Mouse (Mus musculus) thymus, postnatal 36 days (tissue): ENCODE results near the gene Nbl1.

ENCODE experiments used
- DNase-seq, 2 experiments: peaks; one replicate each; pipeline ENCODE4 v3.0.0; 2022; ENCODE audit warnings: mixed read lengths in 2 of 2

The Nbl1 gene

DNA sequence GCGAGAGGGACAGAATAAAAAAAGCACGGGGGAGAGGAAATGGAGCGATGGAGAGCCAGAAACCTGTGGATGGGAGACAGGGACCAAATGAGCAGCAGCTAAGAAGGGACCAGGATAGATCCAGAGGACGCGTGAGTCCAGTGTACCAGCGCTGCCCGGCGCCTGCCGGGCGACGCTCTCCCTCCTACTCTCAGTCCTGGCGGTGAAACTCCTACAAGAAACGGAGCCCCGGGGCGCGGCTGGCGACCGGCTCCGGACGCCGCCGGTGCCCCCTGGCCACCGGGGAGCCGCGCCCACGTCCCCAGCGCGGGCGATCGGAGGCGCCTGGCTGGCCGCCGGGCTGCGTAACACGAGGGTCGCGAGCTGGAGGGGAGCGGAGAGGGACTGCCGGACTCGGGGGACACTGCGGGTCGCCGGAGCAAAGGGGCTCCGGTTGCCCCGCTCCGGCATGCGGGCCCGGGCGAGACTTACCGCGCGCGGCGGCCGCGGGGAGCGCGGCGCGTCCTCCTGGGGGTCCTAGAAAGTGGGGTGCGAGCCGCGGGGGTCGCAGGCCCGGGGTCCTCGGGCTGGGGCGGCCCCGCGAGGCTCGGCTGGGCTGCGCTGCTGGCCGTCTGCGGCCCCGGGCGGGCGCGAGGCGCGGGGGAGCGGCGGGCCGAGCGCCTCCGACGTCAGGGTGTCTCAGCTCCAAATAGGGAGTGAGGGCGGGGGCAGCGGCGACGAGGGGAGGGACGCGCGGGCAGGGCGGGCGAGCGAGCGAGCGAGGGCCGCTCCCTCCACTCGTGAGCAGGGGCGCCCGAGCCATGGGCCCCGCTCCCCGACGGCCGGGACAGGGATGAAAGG, at the start of gene Nbl1:
Nbl1 (minus strand) TSS at position 638 of the 840 bp plus-strand sequence.
- DNase-seq, result no peak

DNA sequence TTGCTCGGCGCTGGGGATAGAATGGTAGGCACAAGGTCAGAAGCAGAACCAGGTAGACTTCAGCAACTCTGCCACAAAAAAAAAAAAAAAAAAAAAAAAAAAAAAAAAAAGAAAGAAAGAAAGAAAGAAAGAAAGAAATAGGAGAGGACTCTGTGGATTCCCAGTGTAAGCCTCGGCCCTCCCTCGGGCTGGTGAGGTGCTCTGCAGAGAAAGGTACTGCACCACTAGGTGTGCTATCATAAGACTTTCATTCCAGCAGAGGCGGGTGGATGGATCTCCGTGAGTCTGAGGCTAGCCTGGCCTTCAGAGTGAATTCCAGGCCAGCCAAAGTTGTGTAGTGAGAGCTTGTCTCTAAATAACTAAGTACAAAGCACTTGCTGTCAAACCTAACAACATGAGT, 49.0 kb upstream of the Nbl1 start:
- DNase-seq, result no peak

DNA sequence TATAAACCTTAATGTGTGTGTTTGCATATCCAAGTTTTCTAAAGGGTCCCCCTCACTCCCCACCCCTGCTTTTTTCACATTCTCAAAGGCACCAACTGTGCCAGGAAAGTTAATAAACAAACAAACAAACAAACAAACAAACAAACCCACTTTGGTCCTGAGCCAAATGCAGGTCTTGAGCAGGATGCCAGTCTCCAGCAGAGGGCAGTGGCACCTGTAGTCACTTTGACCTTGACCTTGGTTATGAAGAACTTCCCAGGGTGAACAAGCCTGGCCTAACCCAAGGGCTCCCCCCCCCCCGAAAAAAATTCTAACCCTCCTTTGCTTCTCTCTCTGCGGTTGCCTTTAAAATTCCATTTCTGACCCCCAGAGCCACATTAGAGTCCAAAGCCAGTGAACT, 47.5 kb upstream of the Nbl1 start:
- no peak for DNase-seq

DNA sequence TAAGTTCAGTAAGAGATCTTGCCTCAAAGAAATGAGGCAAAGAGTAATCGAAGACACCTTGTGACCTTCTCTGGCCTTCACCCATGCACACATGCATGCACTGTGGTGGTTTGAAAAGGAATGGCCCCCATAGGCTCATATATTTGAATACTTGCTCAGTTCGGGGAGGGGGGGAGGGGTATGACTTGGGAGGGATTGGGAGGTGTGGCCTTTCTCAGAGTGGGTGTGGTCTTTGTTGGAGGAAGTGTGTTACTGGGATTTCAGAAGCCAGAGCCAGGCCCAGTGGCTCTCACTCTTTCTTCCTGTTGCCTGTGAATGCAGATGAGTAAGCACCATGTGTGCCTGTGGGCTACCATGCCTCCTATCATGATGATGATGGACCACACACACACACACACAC, 43.2 kb upstream of the Nbl1 start:
- DNase-seq, result no peak

GRCm38 (mm10) chr4:139133109-139133508, 40.3 kb upstream of the Nbl1 start:
- DNase-seq, result no peak

DNA sequence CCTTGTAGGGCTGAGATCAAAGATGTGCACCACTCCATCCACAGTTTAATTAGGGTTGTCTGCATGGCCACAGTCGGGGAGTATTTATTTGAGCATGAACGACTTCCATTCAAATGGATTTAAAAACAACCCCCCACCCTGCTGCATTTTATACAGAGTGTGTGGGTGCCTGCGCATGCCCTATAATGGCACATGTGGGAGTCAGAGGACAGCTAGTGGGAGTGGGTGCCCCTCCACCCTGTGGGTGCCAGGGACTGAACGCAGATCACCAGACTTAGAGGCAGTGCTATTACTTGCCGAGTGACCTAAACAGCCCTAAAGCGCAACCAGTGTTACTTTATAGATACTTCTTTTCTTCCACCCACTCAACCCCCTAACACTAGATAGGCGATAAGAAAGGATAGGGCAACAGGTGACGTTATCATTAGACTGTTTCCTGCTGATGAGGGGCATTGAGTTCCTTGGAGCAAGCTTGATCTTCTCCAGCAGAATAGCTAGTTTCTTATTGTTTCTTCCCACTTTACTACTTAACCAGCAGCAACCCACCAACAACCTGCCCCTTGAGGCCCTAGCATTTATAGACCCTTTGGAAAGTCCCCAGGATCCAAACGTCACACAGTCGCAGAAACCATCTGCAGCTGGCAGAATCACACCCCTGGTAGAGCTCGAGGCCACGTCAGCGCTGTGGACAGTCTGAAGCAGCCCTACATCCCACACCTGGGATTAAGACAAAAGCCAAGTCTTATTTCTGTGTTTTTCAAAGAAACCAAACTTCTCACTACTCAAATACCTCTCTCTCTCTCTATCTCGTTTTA, 39.3 kb upstream of the Nbl1 start:
- no peak for DNase-seq

DNA sequence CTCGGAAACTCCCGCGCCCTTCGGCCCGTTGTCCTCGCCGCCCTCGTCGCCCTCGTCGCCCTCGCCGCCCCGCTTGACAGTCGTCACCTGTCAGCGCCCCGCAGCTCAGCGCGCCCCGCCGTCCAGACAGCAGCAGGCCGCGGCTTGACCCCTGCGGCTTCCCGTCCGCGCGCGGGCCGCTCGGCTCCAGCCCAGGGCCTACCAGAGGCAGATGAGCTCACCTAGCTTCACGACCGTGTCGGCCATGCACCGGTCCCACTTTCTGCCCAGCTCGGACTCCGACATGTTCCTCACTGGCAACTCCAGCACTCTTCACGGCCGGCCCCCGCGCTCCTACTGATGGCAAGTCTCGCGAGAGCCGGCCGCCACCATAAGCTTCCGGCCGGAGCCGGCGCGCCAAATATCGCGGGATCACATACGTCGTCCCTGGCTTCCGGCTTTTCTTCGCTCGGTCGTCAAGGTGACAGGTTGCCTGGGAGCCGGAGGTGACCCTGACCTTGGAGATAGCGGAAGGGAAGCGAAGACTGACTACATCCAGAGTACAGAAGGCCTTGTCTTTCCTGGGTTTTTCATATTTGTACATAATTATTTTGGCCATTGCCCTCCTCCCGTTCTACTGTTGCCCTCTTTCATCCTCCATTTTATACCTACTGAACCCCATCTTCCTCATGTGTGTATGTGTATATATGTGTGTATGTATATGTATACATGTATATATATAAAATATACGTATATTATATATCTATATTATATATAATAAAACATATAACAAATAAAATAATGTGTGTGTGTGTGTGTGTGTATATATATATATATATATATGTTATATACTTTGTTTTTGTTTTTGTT, 38.1 kb upstream of the Nbl1 start, which contains the start of gene Minos1:
Minos1 (minus strand) TSS at position 413 of the 849 bp plus-strand sequence.
- DNase-seq, result peak; percentile 96

DNA sequence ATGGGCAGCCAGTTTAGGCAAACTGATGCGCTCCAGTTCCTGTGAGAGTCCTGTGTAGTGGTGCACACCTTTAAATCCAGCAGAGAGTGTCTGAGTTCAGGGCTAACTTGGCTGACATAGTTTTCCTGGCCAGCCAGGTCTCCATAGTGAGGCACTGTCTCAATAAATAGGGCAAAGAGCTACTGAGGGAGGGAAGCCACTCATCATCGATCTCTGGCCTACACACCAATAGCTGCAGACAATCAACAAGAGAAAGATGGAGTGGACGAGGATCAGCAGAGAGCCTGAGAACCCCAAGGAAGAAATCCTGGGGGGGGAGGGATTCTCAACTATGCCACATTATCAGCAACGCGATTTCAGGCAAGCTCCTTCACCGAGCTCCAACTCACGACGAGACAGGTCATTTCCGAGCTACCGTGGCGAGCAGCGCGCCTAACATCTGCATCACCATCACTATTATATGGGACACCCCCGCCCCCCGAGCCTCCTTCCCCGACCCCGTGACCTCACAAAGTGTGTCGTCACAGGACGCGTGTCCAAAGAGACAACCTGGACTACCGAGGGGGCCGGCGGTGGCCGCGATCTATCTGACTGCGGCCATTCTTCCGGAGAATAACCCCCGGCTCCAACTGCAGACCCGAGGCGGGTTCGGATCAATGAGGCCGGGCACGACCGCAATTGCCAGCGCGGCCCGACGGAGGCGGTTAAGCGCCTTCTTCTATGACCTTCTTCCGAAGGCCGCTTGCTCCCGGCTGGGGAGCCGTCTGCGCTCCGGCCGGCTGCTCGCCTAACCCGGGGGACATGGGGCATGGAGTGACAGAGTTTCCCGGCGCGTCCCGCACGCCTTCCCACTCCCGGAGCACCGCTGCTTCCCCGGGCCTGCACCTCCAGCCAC, 37.3 kb upstream of the Nbl1 start:
- DNase-seq, result peak; percentile 22 to 44

DNA sequence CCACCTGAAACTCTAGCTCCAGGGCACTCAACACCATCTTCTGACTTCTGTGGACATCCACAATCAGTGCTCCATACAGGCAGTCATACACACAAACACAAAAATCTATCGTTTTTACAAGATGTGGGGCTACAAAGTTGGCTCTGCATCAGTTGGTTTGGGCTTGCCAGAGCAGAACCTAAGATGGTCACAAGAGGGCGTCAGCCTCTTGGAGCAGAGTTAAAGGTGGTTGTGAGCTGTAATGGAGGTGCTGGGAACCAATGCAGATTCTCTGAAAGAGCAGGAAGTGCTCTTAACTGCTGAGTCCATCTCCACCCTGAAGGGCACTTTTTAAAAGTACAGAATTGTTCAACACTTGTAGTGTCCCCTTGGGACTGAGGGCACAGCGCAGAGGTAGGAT, 33.7 kb upstream of the Nbl1 start:
- DNase-seq, result no peak

- DNase-seq, result no peak
Measured at GRCm38 (mm10) chr4:139124940-139125339, 32.1 kb upstream of the Nbl1 start.

GRCm38 (mm10) chr4:139122557-139122956, 29.8 kb upstream of the Nbl1 start:
- DNase-seq, result no peak

DNA sequence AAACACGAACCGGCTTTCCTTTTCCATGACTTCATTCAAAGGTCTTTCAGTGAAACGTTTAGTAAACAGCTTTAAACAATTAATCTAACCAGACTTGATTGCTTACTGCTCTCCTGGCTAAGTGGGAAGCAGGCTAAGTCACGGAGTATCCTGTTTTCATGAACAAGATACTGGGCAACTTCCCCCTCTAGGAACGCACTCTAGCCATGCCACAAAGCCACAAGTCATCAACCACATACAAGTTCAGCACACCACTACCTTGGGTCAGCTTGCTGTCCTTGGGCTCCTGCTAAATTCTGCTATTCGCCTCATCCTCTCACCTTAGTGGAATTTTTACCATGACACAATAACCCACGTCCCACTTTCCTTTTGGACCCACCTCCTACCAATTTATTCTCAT, 28.2 kb upstream of the Nbl1 start:
- no peak for DNase-seq

DNA sequence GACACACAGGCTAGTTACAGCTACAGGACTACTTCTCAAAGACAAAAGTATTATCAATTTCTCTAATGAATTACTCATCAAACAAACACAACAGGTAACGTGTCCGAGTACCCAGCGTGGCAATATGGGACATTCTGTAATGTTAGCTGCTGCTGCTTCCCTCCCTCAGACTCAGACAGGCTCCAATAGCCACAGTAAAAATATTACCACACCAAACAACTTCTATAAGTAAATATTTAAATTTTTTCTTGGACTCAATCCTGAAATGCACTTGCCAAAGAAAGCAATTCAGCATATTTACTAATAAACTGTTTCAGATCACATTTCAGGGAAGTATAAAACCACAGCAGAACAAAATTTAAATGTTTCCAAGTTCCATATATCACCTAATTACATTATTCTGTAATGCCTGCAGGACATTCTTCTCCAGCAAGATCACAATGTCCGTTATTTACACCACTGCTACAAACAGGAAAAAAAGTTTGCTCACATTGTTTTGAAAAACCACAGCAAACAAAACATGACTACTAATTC, 27.6 kb upstream of the Nbl1 start:
- no peak for DNase-seq

DNA sequence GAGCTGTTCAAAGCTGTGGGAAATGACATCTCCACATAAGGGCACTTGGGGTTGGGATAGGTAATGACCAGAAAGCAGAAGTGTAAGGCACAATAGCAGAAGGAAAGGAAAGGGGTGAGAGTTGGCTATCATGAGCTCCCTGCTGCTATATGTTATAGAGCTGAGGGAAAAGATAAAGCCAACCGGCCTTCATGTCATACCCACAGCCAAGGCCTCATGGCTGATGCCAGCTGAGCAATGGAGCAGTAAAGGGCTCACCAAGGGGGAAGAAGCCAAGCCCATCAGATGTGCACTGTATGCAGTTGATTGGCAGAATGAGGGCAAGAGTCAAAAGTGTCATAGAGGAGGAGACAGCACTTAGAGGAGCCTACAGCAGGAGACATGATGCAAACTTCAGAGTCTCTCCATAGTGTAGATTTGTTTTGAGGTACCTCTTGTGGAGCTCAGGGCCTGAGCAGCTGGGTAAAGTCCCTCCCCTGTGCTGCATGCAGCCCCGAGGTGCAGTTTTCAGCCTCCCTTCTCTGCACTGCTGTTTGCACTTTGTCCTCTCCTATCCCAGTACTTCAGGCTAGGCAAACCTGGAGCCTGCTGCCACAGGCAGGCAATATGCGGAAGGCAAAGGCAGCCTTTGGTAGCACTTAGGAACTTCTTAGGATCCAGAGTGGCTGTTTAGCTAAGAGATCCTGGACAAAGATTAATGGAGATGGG, 23.7 kb upstream of the Nbl1 start:
- DNase-seq, result no peak

- no peak for DNase-seq
Measured at GRCm38 (mm10) chr4:139115721-139116120, 22.9 kb upstream of the Nbl1 start.

GRCm38 (mm10) chr4:139112482-139112881, 19.7 kb upstream of the Nbl1 start:
- no peak for DNase-seq

GRCm38 (mm10) chr4:139111421-139111820, 18.6 kb upstream of the Nbl1 start:
- DNase-seq, result no peak

DNA sequence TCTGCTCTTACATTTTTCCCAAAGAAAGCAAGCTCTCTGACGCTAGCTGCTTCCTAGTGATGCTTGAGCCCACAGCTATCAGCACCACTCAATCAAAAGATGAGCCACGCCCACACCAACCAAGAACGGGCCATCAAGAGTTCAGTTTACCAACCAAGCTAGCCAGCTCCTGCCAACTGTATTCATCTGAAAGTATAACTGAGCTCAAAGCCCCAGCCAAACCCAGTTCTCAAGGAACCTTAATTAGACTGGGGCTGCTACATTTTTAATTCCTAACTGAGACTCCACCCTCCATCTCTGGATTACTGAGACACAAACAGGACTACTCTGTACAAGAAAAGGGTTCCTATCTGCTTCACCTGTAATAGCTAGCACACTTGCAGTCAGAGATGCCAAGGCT, 18.1 kb upstream of the Nbl1 start:
- DNase-seq, result no peak

DNA sequence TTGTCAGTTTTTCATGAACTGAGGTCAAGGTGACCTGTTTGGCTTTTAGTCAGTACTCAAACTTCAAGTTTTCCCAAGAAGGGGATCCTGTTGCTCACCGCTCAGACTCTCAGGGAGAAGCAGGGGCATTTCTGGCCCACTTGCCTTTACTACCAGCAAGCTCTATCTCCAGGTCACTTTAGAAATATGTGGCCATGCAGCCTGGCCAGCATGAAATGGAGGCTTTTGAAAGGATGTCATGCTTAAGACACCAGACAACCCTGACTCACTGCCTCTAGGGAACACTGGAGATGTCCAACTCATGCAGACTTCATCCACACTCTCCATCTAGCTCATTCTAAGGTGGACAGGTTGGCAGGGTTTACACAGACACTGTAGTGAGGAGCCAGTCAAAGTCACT, 12.7 kb upstream of the Nbl1 start:
- no peak for DNase-seq

- DNase-seq, result no peak
Measured at GRCm38 (mm10) chr4:139101546-139101945, 8.8 kb upstream of the Nbl1 start.

DNA sequence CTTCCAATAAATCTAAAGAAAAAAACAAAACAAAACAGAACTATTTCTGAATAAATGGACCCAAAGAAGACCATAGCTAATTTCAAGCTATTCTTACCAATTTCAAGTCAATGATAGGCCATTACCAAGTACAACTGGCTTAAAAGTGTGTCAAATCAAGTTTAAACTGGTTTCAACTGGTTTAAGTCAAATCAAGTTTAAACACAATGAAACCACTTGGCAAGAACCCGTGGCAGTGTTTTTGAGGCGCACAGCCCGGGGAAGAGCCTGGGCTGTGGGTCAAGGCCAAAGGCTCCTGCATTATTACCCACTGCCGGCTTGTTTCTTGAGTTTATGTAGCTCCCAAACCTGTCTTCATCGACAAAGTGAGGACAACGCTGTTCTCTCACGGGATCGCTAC, 7.5 kb upstream of the Nbl1 start:
- no peak for DNase-seq
